ENCODE assay signal across 8 mouse cellular contexts in the genomic region with DNA sequence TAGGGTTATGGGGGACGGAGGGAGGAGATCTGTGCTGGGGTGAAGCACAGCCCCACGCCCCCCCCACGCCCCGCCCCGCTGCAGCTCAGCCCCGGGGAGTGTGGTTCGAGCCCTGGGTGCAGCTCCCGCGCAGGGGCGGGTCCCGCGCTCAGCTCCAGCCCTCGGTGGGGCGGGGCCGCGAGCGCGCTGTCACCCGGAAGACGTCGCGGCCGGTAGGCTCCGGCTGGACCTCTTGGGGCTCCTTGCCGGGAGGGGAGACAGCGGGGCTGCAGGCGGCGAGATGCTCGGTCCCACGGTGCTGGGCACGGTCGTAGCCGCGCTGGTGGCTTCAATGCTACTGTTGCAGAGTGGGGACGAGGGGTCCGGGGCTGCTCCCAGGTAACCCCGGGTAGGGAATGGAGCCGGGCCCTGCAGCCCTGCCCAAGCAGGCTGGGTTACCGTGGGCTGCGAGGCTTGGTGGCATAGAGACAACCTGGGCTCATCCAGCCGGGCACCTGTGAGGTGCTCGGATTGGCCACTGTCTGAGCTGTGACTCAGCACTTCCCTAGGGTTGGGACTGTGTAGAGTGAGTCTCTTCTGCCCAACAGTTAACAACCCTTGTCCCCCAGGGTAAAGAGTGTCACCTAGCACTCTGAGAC. TPM values are rescaled to one million over a fixed set of nuclear protein-coding genes. Genes with fewer than 3 reads are reported as not detected.
DNase-seq lines count a peak whose midpoint lies in the region; ATAC-seq and TF ChIP-seq lines count a peak whose summit lies in the region.

A gene (plus strand): TSS at position 182 of the 638 bp plus-strand sequence.

- no peaks in the 10 kb centered on the region for H3K36me3 ChIP-seq in E14TG2a.4 (ENCODE audit: insufficient read depth, low read length)
- no peaks in the 10 kb centered on the region for H3K36me3 ChIP-seq in forebrain, embryonic 15.5 days

- peak; percentile 77 to 89 for DNase-seq in adrenal gland, postnatal 36 days
- DNase-seq in heart, postnatal 4 days, result peak; percentile 35
- no peak for DNase-seq in layer of hippocampus, adult 8-10 months (ENCODE audit: low spot score in 2 of 2)
- DNase-seq in lung, postnatal 36 days, result peak; percentile 71
- peak; percentile 44 for DNase-seq in right cerebral cortex, postnatal 4 days
- no peak for DNase-seq in Muller cell, postnatal 12 days (ENCODE audit: inconsistent ontology term)

- H3K27me3 ChIP-seq in E14TG2a.4 (ENCODE audit: insufficient read depth, low read length), result peaks cover 37% of the 10 kb centered on the region
- peaks cover 49% of the 10 kb centered on the region for H3K27me3 ChIP-seq in forebrain, embryonic 15.5 days

- peak within 1 kb of the TSS; percentile 65 for H3K4me2 ChIP-seq in forebrain, embryonic 15.5 days (replicated peaks)

- no peaks in the 10 kb centered on the region for H3K9me3 ChIP-seq in E14TG2a.4 (ENCODE audit: low read length)
- H3K9me3 ChIP-seq in forebrain, embryonic 15.5 days, result no peaks in the 10 kb centered on the region

- ATAC-seq in forebrain, embryonic 15.5 days (replicated peaks), result peak; percentile 56

- H3K4me1 ChIP-seq in E14TG2a.4 (replicated peaks; ENCODE audit: low read depth, low read length), result peaks cover 50% of the 10 kb centered on the region
- peaks cover 7% of the 10 kb centered on the region; the same call in 1 of the 2 replicates for H3K4me1 ChIP-seq in forebrain, embryonic 15.5 days

- peak within 1 kb of the TSS; percentile 82 for H3K4me3 ChIP-seq in E14TG2a.4 (replicated peaks; ENCODE audit: low read length)
- peak within 1 kb of the TSS; percentile 49 for H3K4me3 ChIP-seq in forebrain, embryonic 15.5 days

- no peak for TF ChIP-seq CTCF in E14TG2a.4 (conservative IDR thresholded peaks at IDR 0.05; ENCODE audit: low read length)

- WGBS in forebrain, embryonic 15.5 days, result 3% methylated on average over 42 of the region's 42 CpGs

- peak within 1 kb of the TSS; percentile 34 for H3K9ac ChIP-seq in forebrain, embryonic 15.5 days (replicated peaks)

- no peak within 1 kb of the TSS for H3K27ac ChIP-seq in forebrain, embryonic 15.5 days (replicated peaks)

RNA-seq across cellular contexts. Expression of the gene that starts here (rescaled TPM):
- total RNA-seq in adrenal gland, postnatal 36 days (2021), result 10 to 100 TPM; 33.0 to 40.2 TPM
- polyA plus RNA-seq in forebrain, embryonic 15.5 days (2015; fragmentation: Nextera tagmentation; extraction: Ambion mirVana), result 1.5 and 2.2 TPM in 2 replicates
- 1 to 10 TPM; 5.5 to 6.1 TPM for total RNA-seq in heart, postnatal 4 days (2021)
- 10 to 100 TPM; 10.9 to 14.8 (median 13.7) TPM for total RNA-seq in layer of hippocampus, adult 8-10 months (2022)

Comparison
In these comparisons a context has a peak if more than half of its experiments do, and no peak if none do; other contexts are left out.
1. DNase-seq: peak in adrenal gland, postnatal 36 days (2 of 2), heart, postnatal 4 days (single experiment), lung, postnatal 36 days (single experiment) and right cerebral cortex, postnatal 4 days (single experiment); none in layer of hippocampus, adult 8-10 months (0 of 2) and Muller cell, postnatal 12 days (single experiment).